Mouse (Mus musculus) liver, adult 2 months (tissue): ENCODE data around the gene Mettl2.

ENCODE experiments used
- CTCF ChIP-seq: fragments of 200-500 bp; IDR thresholded peaks from 2 replicates; pipeline ENCODE4 v1.5.1; 2011; ENCODE audit warnings: low read depth, low read length, control low read depth
- POLR2A ChIP-seq: fragments of 200-500 bp; IDR thresholded peaks from 2 replicates; pipeline ENCODE4 v1.6.1; 2011; ENCODE audit warnings: low read length, control low read depth; ENCODE audit not compliant: insufficient read depth; ENCODE audit errors: extremely low read depth

DNA sequence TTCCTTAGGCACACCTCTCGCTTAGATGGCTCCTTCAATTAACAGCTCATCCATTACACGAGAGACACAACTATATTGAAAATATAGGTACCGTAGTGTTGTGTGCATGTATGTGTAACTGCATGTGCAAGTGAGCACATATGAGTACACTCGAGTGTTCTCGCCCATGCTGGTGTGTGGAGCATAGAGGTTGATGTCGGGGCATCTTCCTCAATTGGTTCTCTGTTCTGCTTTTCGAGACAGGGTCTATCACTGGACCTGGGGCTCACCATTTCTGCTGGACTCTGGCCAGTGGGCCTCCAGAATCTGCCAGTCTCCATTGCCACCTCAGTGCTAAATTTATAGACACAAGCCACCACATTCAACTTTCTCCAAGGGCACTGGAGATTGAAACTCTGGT lies 8.4 kb upstream of the Mettl2 start:
- TF ChIP-seq POLR2A, result no peak
- no peak for TF ChIP-seq CTCF
